Mouse (Mus musculus): ENCODE results near the gene Unc119. TPM values are rescaled to one million over a fixed set of nuclear protein-coding genes. Genes with fewer than 3 reads are reported as not detected.

Unc119 gene
- polyA plus RNA-seq, 1 experiment from 2014 or later: 48.1 TPM

- no peak for ATAC-seq (replicated peaks; ENCODE audit: insufficient number of reproducible peaks, low FRiP score, low TSS enrichment)
- Histone ChIP-seq H3K4me2 (no peak overlapping the region), H3K27me3 (ENCODE audit: control insufficient read depth, insufficient read depth, low read length) (peaks cover 5% of the 10 kb centered on the region; the same call in 1 of the 2 replicates), H3K36me3 (ENCODE audit: control insufficient read depth, insufficient read depth, low read length) (no peaks in the 10 kb centered on the region), H3K4me3 (ENCODE audit: low read depth, low read length) (no peak overlapping the region), H3K4me1 (ENCODE audit: control insufficient read depth, insufficient read depth, low read length) (no peaks in the 10 kb centered on the region), H3K9ac (ENCODE audit: low read depth, low read length) (no peak overlapping the region), H3K27ac (ENCODE audit: low read depth, low read length) (no peak overlapping the region), H3K9me3 (replicated peaks; ENCODE audit: control insufficient read depth, low read length) (no peaks in the 10 kb centered on the region)
- 55% methylated on average over 2 of the region's 2 CpGs for WGBS (ENCODE audit: insufficient replicate concordance)
These were observed 17.5 kb downstream of the Unc119 start for GRCm38 (mm10) chr11:78360789-78361131.

GRCm38 (mm10) chr11:78363309-78364007 lies 20.2 kb downstream of the Unc119 start:
- Histone ChIP-seq H3K4me2 (no peak overlapping the region), H3K9ac (ENCODE audit: low read depth, low read length) (no peak overlapping the region), H3K4me3 (ENCODE audit: low read depth, low read length) (no peak overlapping the region), H3K27ac (ENCODE audit: low read depth, low read length) (no peak overlapping the region), H3K4me1 (ENCODE audit: control insufficient read depth, insufficient read depth, low read length) (no peaks in the 10 kb centered on the region), H3K27me3 (ENCODE audit: control insufficient read depth, insufficient read depth, low read length) (peaks cover 3% of the 10 kb centered on the region; the same call in 1 of the 2 replicates), H3K36me3 (ENCODE audit: control insufficient read depth, insufficient read depth, low read length) (no peaks in the 10 kb centered on the region), H3K9me3 (replicated peaks; ENCODE audit: control insufficient read depth, low read length) (no peaks in the 10 kb centered on the region)
- no peak for ATAC-seq (replicated peaks; ENCODE audit: insufficient number of reproducible peaks, low FRiP score, low TSS enrichment)
- 71% methylated on average over 13 of the region's 13 CpGs for whole genome bisulfite sequencing (ENCODE audit: insufficient replicate concordance)

GRCm38 (mm10) chr11:78364103-78364502 lies 20.8 kb downstream of the Unc119 start:
- H3K9me3 ChIP-seq (replicated peaks; ENCODE audit: control insufficient read depth, low read length): no peaks in the 10 kb centered on the region
- 58% methylated on average over 8 of the region's 8 CpGs for WGBS (ENCODE audit: insufficient replicate concordance)
- H3K4me3 ChIP-seq (ENCODE audit: low read depth, low read length): no peak overlapping the region
- no peak overlapping the region for H3K9ac ChIP-seq (ENCODE audit: low read depth, low read length)
- no peak overlapping the region for H3K27ac ChIP-seq (ENCODE audit: low read depth, low read length)
- H3K27me3 ChIP-seq (ENCODE audit: control insufficient read depth, insufficient read depth, low read length): no peaks in the 10 kb centered on the region; the same call in 1 of the 2 replicates
- no peaks in the 10 kb centered on the region for H3K36me3 ChIP-seq (ENCODE audit: control insufficient read depth, insufficient read depth, low read length)
- no peaks in the 10 kb centered on the region for H3K4me1 ChIP-seq (ENCODE audit: control insufficient read depth, insufficient read depth, low read length)
- no peak overlapping the region for H3K4me2 ChIP-seq
- ATAC-seq (replicated peaks; ENCODE audit: insufficient number of reproducible peaks, low FRiP score, low TSS enrichment): no peak

GRCm38 (mm10) chr11:78367456-78368225 lies 24.4 kb downstream of the Unc119 start:
- H3K9me3 ChIP-seq (replicated peaks; ENCODE audit: control insufficient read depth, low read length): no peaks in the 10 kb centered on the region
- peaks cover 2% of the 10 kb centered on the region; the same call in 1 of the 2 replicates for H3K4me1 ChIP-seq (ENCODE audit: control insufficient read depth, insufficient read depth, low read length)
- 87% methylated on average over 15 of the region's 15 CpGs for WGBS (ENCODE audit: insufficient replicate concordance)
- no peak overlapping the region for H3K27ac ChIP-seq (ENCODE audit: low read depth, low read length)
- H3K4me2 ChIP-seq: no peak overlapping the region
- ATAC-seq (replicated peaks; ENCODE audit: insufficient number of reproducible peaks, low FRiP score, low TSS enrichment): no peak
- peaks cover 3% of the 10 kb centered on the region; the same call in 1 of the 2 replicates for H3K27me3 ChIP-seq (ENCODE audit: control insufficient read depth, insufficient read depth, low read length)
- H3K4me3 ChIP-seq (ENCODE audit: low read depth, low read length): no peak overlapping the region
- no peak overlapping the region for H3K9ac ChIP-seq (ENCODE audit: low read depth, low read length)
- H3K36me3 ChIP-seq (ENCODE audit: control insufficient read depth, insufficient read depth, low read length): no peaks in the 10 kb centered on the region

- WGBS (ENCODE audit: insufficient replicate concordance): 56% methylated on average over 1 of the region's 1 CpGs
These were observed 27.1 kb downstream of the Unc119 start for GRCm38 (mm10) chr11:78370389-78370788.

GRCm38 (mm10) chr11:78371711-78372110 lies 28.4 kb downstream of the Unc119 start:
- H3K36me3 ChIP-seq (ENCODE audit: control insufficient read depth, insufficient read depth, low read length): no peaks in the 10 kb centered on the region
- ATAC-seq (replicated peaks; ENCODE audit: insufficient number of reproducible peaks, low FRiP score, low TSS enrichment): no peak
- 0 out of 2 replicates have a peak, but pooled peaks cover 3% of the 10 kb centered on the region for H3K27me3 ChIP-seq (ENCODE audit: control insufficient read depth, insufficient read depth, low read length)
- WGBS (ENCODE audit: insufficient replicate concordance): 88% methylated on average over 11 of the region's 11 CpGs
- H3K9ac ChIP-seq (ENCODE audit: low read depth, low read length): no peak overlapping the region
- H3K9me3 ChIP-seq (replicated peaks; ENCODE audit: control insufficient read depth, low read length): no peaks in the 10 kb centered on the region
- no peak overlapping the region for H3K27ac ChIP-seq (ENCODE audit: low read depth, low read length)
- peaks cover 2% of the 10 kb centered on the region; the same call in 1 of the 2 replicates for H3K4me1 ChIP-seq (ENCODE audit: control insufficient read depth, insufficient read depth, low read length)
- no peak overlapping the region for H3K4me2 ChIP-seq
- no peak overlapping the region for H3K4me3 ChIP-seq (ENCODE audit: low read depth, low read length)

More at GRCm38 (mm10) chr11:78370389-78370788, 27.1 kb downstream of the Unc119 start:
- no peaks in the 10 kb centered on the region for H3K9me3 ChIP-seq (replicated peaks; ENCODE audit: control insufficient read depth, low read length)
- no peak overlapping the region for H3K9ac ChIP-seq (ENCODE audit: low read depth, low read length)
- H3K4me1 ChIP-seq (ENCODE audit: control insufficient read depth, insufficient read depth, low read length): peaks cover 2% of the 10 kb centered on the region; the same call in 1 of the 2 replicates
- H3K36me3 ChIP-seq (ENCODE audit: control insufficient read depth, insufficient read depth, low read length): no peaks in the 10 kb centered on the region
- ATAC-seq (replicated peaks; ENCODE audit: insufficient number of reproducible peaks, low FRiP score, low TSS enrichment): no peak
- H3K4me3 ChIP-seq (ENCODE audit: low read depth, low read length): no peak overlapping the region
- H3K27me3 ChIP-seq (ENCODE audit: control insufficient read depth, insufficient read depth, low read length): 0 out of 2 replicates have a peak, but pooled peaks cover 3% of the 10 kb centered on the region
- no peak overlapping the region for H3K4me2 ChIP-seq
- no peak overlapping the region for H3K27ac ChIP-seq (ENCODE audit: low read depth, low read length)

- peaks cover 2% of the 10 kb centered on the region; the same call in 1 of the 2 replicates for H3K4me1 ChIP-seq (ENCODE audit: control insufficient read depth, insufficient read depth, low read length)
These were observed 28.9 kb downstream of the Unc119 start for GRCm38 (mm10) chr11:78372166-78372565.

GRCm38 (mm10) chr11:78372610-78373009 lies 29.3 kb downstream of the Unc119 start:
- H3K36me3 ChIP-seq (ENCODE audit: control insufficient read depth, insufficient read depth, low read length): no peaks in the 10 kb centered on the region
- H3K9me3 ChIP-seq (replicated peaks; ENCODE audit: control insufficient read depth, low read length): no peaks in the 10 kb centered on the region
- no peak overlapping the region for H3K4me2 ChIP-seq
- H3K4me3 ChIP-seq (ENCODE audit: low read depth, low read length): no peak overlapping the region
- peaks cover 7% of the 10 kb centered on the region; the same call in 1 of the 2 replicates for H3K27me3 ChIP-seq (ENCODE audit: control insufficient read depth, insufficient read depth, low read length)
- H3K9ac ChIP-seq (ENCODE audit: low read depth, low read length): no peak overlapping the region
- H3K4me1 ChIP-seq (ENCODE audit: control insufficient read depth, insufficient read depth, low read length): peaks cover 2% of the 10 kb centered on the region; the same call in 1 of the 2 replicates
- no peak for ATAC-seq (replicated peaks; ENCODE audit: insufficient number of reproducible peaks, low FRiP score, low TSS enrichment)
- 67% methylated on average over 7 of the region's 7 CpGs for WGBS (ENCODE audit: insufficient replicate concordance)
- H3K27ac ChIP-seq (ENCODE audit: low read depth, low read length): no peak overlapping the region

More at GRCm38 (mm10) chr11:78372166-78372565, 28.9 kb downstream of the Unc119 start:
- 47% methylated on average over 3 of the region's 3 CpGs for WGBS (ENCODE audit: insufficient replicate concordance)
- no peak overlapping the region for H3K27ac ChIP-seq (ENCODE audit: low read depth, low read length)
- H3K4me2 ChIP-seq: no peak overlapping the region
- H3K36me3 ChIP-seq (ENCODE audit: control insufficient read depth, insufficient read depth, low read length): no peaks in the 10 kb centered on the region
- no peaks in the 10 kb centered on the region for H3K9me3 ChIP-seq (replicated peaks; ENCODE audit: control insufficient read depth, low read length)
- no peak overlapping the region for H3K9ac ChIP-seq (ENCODE audit: low read depth, low read length)
- H3K27me3 ChIP-seq (ENCODE audit: control insufficient read depth, insufficient read depth, low read length): peaks cover 4% of the 10 kb centered on the region; the same call in 1 of the 2 replicates
- no peak for ATAC-seq (replicated peaks; ENCODE audit: insufficient number of reproducible peaks, low FRiP score, low TSS enrichment)
- H3K4me3 ChIP-seq (ENCODE audit: low read depth, low read length): no peak overlapping the region
